Mouse (Mus musculus) gastrocnemius, postnatal 14 days (tissue): Measurements from ENCODE around the gene Syt7. TPM values are rescaled to one million over a fixed set of nuclear protein-coding genes. Genes with fewer than 3 reads are reported as not detected.
A peak's percentile ranks its signal among the peaks of the same experiment; 100 is the strongest.

Source experiments
- DNase-seq: peaks from one replicate; pipeline ENCODE4 v3.0.0; 2021; ENCODE audit warnings: mixed read lengths
- intact Hi-C: fragments of 180-260 bp; cut with DNase I; formaldehyde crosslinking; loops from one replicate; pipeline ENCODE4 v1.15.1; 2025; ENCODE audit warnings: low total_unique reads
- total RNA-seq, 2 experiments: library from RNA; stranded (reverse); gene quantifications; 2 replicates each; pipeline ENCODE4 v1.2.3; 2021

Gene Syt7
- total RNA-seq, 2 experiments from 2014 or later: 2.5 to 2.7 TPM

DNA sequence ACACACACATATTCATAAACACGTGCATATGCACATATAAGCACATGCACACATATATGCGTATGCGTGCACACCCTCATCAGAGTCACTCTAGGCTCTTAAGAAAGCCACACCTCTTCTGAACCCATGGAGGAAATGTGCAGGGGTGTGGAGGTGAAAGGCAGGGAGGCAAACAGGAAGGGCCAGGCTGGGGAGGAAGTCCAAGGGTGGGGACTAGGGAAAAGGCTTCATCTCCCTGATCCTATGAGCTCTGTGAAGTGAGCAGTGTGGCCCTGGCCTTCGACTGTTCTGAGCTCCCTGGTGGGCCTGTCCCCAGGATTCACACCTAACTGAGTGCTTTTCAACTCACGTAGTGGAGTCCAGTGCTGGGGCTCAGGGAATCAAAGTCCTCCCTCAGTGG is 13.6 kb upstream of the Syt7 start:
- DNase-seq: no peak
- intact Hi-C loops: no loop called here

DNA sequence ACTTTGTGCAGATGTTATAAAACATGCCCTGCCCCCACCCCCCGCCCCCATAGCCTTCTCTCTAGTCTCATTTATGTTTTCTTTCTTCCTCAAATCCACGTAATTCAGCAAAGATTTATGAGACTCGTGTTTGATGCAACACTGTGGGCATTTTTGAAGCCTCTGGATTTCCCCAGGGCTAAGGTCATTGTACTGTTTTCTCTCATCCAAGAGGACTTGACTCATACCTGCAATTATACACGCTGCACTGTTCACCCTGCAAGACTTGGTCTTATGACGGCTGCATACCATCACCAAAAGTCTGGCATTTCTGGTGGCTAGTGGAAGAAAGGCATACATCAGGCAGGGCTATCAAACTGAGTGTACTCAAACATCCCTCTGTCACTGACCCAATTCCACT is 8.9 kb upstream of the Syt7 start:
- intact Hi-C loops: no loop called here
- no peak for DNase-seq

DNA sequence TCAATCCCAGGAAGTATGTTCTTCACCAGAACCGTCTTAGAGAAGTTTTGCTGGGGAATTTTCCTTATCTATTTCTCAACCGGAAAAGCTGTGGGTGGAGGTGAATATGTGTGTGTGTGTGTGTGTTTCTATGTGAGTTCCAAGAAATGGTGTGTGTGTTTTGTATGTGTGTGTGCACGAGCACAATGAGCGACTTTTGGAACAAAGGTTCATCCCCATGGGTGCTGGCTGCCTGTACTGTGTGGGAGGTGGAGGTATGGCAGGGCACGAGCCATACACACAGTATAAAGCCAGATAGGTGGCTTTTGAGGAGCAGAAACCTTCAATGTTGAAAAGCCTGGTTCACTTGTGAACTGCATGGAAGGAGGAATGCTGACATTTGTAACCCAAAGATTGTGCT is 1.2 kb upstream of the Syt7 start:
- no peak for DNase-seq
- intact Hi-C loops: no loop called here

DNA sequence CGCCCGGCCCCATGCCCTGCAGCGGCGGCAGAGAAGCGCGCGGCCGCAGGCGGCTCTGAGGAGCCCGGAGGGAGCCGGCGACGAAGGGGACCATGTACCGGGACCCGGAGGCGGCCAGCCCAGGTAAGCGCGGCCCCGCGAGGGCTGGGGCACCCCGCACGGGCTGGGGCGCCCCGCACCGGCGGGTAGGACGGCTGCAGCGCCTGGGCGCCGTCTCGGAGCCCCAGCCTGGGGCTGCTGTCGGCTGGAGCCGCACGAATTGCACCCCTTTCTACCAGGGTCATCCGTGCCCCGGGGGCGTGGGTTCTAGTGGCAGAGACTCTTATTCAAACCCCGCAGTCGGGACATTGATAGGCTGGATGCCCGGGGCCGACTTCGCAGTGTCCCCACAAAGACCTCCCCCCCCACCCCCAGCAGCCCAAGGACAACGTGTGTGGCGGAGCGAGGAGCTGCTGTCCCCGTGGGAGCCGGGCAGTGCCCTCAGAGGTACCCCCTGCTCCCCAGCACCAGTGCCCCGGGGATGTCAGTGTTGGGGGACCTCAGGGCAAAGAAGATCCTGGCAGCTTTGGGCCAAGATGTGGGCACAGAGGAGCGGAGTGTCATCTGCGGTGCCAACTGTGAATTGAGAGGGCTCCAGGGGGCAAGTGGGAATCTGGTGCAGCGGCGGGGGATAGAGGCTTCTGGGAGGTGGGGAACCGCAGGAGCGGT is 655 bp downstream of the Syt7 start:
- DNase-seq: no peak
- intact Hi-C loops: loop anchor here (5.0 kb wide), 1 partner anchor 47 kb away; no protein-coding TSS in a partner anchor

DNA sequence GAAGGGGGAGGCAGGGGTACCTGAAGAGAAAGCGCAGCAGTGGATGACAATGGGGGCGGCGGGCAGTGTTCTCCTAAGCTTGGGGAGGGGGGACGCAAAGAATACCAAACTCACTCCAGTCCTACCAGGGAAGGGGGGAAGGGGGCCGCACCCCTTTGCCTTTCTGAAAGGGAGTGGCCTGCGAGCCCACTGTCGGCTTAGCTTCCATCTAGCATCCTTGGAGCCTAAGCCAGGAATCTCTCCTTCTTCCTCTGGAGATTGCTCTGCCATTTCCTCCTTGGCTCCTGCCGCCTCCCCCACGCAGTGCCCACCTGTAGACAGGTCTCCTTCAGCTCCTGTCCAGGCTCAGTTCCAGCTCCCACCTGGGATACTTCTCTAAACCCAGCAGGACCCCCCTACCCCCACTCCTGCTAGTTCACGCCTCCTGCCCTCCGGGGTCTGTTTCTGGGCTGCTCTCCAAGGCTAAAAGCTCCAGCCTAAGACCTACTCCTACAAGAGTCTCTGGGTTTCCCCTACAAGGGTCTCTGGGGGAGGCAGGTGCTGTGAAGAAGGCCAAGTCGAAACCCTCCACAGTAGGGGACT is 1.3 kb downstream of the Syt7 start:
- no peak for DNase-seq
- intact Hi-C loops: loop anchor here (5.0 kb wide), 1 partner anchor 48 kb away; no protein-coding TSS in a partner anchor

DNA sequence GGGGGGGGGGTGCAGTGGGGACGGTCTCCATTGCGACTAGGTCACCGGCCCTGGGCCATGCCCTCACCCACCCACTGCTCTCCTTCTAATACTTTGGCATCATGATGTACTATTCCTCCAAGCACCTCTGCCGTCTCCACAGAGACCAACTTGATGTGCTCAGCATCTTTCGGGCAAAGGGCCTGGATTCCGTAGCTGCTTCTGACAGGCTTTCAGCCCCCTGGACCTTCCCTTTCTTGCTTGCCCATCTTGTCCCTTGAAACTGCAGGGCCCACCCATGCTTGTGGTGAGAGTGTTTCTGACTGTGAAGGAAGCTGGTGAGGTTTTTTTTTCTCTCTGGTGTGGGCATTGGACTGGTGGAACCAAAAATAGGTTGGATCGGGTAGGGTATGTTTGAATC is 2.1 kb downstream of the Syt7 start:
- DNase-seq: no peak
- intact Hi-C loops: loop anchor here (5.0 kb wide), 1 partner anchor 49 kb away; no protein-coding TSS in a partner anchor

DNA sequence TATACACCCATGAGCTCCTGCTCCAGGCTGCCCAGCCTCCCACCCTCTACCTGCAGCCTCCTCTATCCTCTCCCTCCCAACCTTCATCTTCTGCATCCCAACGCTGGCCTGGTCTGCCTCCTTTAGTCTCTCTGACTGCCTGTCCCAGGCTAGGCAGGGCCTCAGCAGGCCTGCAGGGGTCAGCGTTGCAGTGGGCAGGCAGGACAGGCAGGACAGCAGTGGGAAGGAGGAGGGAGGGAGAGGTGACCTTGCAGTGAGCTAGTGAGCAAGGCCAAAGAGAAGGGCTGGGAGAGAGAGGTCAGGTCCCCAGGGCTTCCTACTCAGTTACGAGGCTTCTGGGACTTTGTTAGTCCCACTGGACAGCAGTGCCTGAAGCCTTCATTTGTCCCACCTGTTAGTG is 3.1 kb downstream of the Syt7 start:
- intact Hi-C loops: loop anchor here (5.0 kb wide), 1 partner anchor 50 kb away; no protein-coding TSS in a partner anchor
- DNase-seq: peak; percentile 19

DNA sequence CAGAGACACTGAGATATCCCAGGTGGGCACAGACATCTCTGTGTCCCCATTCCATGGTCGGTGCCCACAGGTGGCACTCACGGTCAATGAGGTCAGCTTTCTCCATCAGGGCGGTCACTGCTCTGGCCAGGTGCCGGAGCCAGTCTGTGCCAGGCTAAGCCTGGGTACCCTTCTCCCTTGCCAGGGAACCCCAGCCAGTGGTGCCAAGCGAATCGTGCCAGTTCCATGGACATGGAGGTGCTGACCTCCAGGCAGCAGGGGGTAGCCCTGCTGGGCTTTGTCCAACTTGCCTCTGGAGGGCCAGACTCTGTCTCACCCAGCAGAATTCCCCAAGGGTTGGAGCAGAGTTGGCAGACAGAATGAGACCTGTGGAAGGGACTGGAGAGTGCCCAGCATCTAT is 4.6 kb downstream of the Syt7 start:
- no peak for DNase-seq
- intact Hi-C loops: loop anchor here (5.0 kb wide), 1 partner anchor 51 kb away; no protein-coding TSS in a partner anchor

DNA sequence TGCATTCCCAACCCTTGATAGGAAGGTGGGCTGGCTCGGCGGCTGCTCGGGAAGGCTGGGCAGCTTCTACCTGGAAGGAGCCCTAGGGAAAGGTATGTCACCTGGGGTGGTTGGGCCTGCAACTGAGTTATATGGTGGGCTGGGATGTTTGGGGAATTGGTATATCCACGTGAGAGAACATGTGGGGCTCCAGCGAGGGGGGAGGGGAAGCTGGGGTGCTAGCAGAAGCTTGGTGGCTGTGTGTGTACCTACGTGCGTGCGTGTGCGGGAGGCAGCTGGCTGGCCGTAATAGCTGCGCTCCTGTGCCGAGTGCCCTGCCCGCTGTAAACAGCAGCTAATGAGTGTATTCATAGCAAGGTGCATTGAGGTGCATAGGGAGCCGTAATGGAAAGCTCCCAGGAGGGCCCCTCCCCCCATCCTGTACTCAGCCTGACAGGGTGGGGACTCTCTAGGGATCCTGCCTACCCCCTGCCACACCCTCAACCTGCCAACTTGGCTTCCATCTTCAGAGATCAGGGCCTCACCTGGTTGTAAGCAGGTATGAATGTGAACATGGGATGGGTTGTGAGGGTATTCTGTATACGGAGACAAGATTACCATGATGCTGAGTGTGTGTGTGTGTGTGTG is 5.1 kb downstream of the Syt7 start:
- DNase-seq: no peak
- intact Hi-C loops: loop anchor here (5.0 kb wide), 1 partner anchor 52 kb away; no protein-coding TSS in a partner anchor

DNA sequence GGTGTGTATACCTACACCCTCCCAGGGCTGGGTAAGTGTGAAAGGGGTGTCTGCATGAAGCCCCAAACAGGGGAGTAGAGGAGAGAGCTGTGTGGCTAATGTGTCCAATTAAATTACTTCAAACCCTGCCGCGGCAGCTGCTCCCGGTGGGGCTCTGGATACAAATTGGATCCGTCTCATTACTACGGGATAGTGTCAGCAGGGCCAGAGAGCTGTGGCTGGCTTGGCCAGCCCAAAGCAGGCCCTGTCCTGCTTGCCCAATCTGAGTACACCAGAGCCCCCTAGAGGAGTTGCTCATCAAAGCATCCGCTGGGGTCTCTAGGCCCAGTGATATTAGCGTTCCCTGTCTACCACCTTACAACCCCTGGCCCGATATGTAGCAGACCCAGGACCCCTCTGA is 6.3 kb downstream of the Syt7 start:
- DNase-seq: no peak
- intact Hi-C loops: no loop called here

DNA sequence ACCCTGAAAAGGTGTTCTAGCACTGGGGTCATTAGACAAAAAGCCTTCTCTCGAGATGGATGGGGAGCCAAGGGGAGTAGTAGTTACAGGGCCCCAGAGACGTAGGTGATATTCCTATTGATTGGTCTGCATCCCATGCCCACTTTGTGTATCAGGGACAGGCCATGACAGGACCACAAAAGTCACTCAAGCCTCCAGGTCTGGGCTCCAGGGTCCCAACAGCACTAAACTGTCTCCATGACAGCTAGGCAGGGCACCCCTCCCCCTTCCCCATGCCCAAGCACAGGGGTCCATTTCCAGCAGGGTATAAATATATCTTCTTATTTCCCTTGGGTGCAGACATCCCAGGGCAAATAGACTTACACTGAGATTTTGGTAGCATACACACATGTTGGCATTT is 8.1 kb downstream of the Syt7 start:
- intact Hi-C loops: no loop called here
- DNase-seq: no peak

DNA sequence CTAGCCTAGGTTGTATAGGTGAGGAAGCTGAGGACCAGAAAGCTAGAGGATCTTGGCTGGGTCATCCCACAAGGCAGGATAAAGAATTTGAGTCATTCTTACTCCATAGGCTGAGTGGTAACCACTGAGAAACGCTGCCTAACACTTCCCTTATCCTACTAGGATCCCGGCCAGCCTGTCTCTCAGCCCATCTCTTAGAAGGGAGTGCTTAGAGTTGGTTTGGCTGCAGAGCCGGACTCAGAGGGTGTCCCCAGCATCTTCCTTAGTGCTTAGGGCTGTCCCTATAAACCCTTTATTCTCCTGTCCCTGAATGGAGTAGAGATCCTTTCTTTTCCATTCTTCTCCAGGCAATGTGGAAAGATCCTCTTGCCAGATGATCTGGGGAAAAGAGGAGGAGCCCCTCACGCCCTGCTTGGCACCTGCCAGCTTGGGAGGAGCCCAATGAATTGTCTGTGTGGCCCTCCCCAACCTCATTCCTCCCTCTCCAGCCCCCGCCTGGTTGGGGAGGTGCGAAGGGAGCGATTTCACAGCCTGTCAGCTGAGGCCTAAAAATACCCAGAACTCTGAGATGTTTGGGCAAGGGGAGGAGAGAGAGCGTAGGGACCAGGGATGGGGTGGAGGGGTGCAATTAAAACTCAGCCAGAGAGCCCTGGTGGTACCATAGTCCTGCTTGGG is 8.7 kb downstream of the Syt7 start:
- intact Hi-C loops: no loop called here
- no peak for DNase-seq

DNA sequence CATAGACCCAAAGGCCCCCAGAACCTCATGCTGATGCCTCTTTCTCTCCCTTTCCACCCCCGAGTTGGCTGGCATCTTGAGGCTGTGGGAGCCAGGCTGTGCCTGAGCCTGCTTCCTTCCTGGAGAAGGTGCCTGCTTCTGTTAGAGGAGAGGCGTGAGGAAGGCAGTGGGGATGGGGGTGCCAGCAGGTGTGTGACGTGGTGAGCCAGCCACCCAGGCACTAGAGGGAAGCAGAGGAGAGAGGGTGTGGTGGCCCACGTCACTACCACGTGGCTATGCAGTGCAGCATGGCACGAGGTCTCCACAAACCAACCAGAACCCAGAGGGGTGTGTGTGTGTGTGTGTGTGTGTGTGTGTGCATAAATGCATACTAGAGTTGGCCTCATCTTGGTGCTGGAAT is 9.4 kb downstream of the Syt7 start:
- intact Hi-C loops: no loop called here
- DNase-seq: no peak

DNA sequence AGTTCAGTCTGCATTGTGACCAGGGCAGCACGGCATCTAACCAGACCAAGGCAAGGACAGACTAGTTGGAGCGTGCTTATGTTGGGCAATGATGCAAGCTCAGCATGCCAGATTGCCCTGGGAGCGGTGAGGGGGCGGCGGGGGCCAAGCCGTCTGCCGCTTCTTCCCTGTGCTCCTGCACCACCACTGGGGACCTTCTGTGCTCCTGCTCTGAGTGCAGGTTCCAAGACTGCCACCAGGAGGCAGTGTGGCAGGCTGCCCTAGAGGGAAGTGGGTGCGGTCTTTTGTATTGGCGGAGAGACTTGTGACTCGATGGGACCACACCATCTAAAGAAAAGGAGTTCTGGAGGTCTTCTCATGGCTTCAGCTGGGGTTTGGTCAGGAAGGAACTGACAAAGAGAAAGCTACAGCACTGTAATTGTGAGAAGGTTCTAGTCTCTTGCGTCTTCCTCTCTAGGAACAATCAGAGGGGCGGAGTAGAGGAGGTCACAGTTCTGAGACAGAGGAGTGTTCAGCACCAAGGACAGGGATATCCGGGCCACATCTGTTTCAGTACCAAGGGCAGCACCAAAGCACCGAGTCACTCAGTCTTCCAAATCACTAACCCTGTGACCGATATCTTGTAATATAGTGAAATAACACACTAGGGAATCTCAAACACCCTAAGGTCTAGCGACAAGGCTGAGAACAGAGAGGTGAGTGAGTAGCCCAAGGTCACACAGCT is 14.0 kb downstream of the Syt7 start:
- intact Hi-C loops: no loop called here
- peak; percentile 52 for DNase-seq

DNA sequence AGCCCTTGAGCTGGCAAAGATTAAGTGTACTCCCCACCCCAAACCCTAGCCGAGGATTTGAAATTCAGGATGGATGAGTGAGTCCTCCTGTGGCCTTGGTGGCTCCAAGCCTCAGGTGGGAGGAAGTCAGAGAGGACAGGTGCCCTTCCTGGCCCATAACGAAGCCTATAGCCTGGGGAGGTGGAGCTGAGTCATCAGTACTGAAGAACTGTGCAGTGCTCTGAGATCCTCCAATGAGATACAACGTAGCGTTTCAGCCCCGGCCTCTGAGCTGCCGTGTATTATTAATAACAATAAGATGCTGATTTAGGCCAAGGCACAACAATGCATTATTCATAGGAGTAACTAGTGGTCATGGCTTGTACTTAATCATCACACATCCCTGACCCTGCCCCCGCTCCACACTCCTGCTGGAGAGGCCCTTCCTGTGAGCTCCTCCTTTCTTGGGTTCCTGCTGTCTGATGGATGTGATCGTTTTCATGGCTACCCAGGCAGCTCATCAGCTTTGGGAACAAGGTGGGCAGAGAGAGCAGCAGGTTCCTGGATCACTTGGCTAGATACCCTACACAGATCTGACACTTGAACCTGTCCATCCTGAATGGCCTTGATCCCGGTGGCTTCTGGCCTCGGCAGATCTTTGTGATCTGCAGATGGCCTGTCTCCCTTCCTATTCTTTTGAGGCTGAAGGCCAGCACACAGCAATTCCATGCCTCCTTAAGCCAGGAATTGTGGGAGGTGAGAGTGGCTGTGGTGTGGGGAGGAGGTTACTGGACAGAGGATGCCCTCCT is 14.9 kb downstream of the Syt7 start:
- DNase-seq: no peak
- intact Hi-C loops: no loop called here

DNA sequence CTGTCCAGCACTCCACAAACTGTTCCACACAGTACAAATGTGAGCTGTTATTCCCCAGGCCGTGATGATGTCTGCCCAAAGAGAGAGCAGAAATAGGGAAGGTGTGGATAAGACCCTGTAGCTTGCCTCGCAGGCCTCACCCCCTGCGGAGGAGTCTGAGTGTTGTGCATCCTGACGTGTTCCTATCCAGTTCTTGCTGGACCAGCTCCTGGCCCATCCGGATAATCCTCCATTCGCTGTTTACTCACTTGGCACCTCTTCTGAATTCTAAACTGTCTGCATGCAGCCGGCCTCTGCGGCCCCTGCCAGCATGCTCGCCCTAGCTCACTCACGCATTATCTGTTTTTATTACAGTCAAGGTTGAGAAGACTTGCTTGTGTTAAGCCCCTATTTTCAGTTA is 15.5 kb downstream of the Syt7 start:
- intact Hi-C loops: no loop called here
- no peak for DNase-seq

DNA sequence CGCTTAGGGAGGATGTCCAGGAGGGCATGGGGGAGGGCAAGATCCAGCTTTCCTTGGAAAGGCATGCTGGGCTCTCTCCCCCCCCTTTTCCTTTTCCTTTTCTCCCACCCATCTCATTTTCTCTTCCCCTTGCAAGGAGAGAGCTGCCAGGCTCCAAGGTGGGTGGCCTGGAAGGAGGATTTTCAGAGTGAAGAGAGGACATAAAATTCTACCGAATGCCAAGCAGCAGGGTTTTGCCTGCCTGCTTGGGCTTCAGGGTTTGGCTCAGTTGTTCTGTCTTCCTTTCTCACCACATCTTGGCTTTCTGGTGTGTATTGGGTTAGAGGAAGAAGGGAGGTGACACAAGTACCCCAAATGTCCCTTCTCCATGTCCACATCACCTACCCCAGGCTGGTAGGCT is 16.0 kb downstream of the Syt7 start:
- intact Hi-C loops: no loop called here
- no peak for DNase-seq

DNA sequence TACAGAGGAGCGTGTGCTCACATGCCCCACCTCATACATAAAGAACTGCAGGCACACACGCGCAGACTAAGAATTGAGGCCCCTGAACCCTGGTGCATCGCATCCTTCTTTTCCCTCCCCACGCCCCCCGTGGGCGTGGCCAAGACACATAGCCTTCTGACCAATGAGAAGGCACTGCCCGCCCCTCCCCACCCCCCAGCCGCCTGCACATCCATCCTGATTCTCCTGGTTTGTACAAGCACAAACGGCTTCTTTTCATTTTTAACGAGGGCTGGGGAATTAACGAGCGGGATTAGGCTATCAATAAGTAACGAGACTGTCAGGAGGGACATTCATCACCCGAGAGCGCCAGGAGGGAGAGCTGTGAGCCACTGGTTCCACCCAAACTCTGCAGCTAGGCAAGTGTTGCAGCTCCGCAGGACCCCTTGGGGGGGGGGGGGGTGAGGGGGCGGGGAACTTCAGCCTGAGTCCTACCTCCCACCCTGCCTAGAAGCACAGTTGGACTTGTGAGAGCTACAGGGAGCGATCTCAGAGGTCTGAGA is 24.9 kb downstream of the Syt7 start:
- DNase-seq: no peak
- intact Hi-C loops: no loop called here

DNA sequence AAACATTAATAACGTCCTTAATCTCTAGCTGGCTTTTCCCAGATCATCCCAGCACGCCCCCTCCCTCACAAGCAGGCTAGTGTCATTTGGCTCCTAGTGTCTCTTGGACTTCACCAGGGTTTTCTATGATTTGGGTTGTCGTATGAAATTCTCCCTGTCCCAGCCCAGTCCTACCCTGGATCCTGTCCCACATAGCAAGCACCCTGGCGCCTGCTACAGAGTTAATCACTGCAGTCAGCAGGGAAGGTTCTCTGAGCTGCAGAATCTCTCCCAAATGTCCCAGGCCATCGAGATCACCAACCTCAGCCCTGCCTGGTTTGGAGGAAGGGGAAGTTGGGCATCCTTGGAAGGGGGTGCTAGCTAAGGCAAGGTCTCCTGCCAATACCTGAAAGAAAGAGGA is 26.6 kb downstream of the Syt7 start:
- intact Hi-C loops: no loop called here
- DNase-seq: no peak
